Mouse (Mus musculus) adrenal gland (tissue): ENCODE measurements at regions not wholly inside any gene's neighbourhood (a gene's known extent, or its start where the extent isn't known, plus 50 kb on each side); places are given as distances from the start of the nearest gene placed in this dataset.
"Not testable (repeated sequence)": the region's sequence is repeated elsewhere in the genome, so short reads cannot be mapped to it uniquely, and the experiment has no call there.

Experiments
- intact Hi-C: fragments of 180-260 bp; cut with DNase I; formaldehyde crosslinking; loops from one replicate; pipeline ENCODE4 v1.15.1; 2025

GRCm38 (mm10) chr8:34651750-34652149, 540.2 kb upstream of the Gm10131 start:
- intact Hi-C loops = no loop called here

- intact Hi-C loops = not testable (repeated sequence)
Observed at GRCm38 (mm10) chr8:34628221-34628620, 516.7 kb upstream of the Gm10131 start.

GRCm38 (mm10) chr8:34625670-34626069, 514.1 kb upstream of the Gm10131 start:
- intact Hi-C loops = no loop called here

GRCm38 (mm10) chr8:34623783-34624182, 512.2 kb upstream of the Gm10131 start:
- intact Hi-C loops = no loop called here

GRCm38 (mm10) chr8:34622177-34623114, 510.9 kb upstream of the Gm10131 start:
- intact Hi-C loops = no loop called here

GRCm38 (mm10) chr8:34618046-34618445, 506.5 kb upstream of the Gm10131 start:
- intact Hi-C loops = no loop called here

- intact Hi-C loops = no loop called here
Observed at GRCm38 (mm10) chr8:34614987-34615386, 503.4 kb upstream of the Gm10131 start.

- intact Hi-C loops = no loop called here
Observed at GRCm38 (mm10) chr8:34614031-34614526, 502.5 kb upstream of the Gm10131 start.

GRCm38 (mm10) chr8:34613138-34613537, 501.6 kb upstream of the Gm10131 start:
- intact Hi-C loops = no loop called here

- intact Hi-C loops = no loop called here
Observed at GRCm38 (mm10) chr8:34612396-34612795, 500.9 kb upstream of the Gm10131 start.

- intact Hi-C loops = no loop called here
Observed at GRCm38 (mm10) chr8:34610186-34610585, 498.6 kb upstream of the Gm10131 start.

GRCm38 (mm10) chr8:34607426-34607825, 495.9 kb upstream of the Gm10131 start:
- intact Hi-C loops = no loop called here

- intact Hi-C loops = no loop called here
Observed at GRCm38 (mm10) chr8:34605031-34605430, 493.5 kb upstream of the Gm10131 start.

- intact Hi-C loops = no loop called here
Observed at GRCm38 (mm10) chr8:34604581-34604980, 493.0 kb upstream of the Gm10131 start.

- intact Hi-C loops = no loop called here
Observed at GRCm38 (mm10) chr8:34601426-34601953, 490.0 kb upstream of the Gm10131 start.

GRCm38 (mm10) chr8:34600880-34601279, 489.3 kb upstream of the Gm10131 start:
- intact Hi-C loops = no loop called here

GRCm38 (mm10) chr8:34596593-34596992, 485.1 kb upstream of the Gm10131 start:
- intact Hi-C loops = no loop called here

- intact Hi-C loops = no loop called here
Observed at GRCm38 (mm10) chr8:34590976-34591749, 479.6 kb upstream of the Gm10131 start.

- intact Hi-C loops = no loop called here
Observed at GRCm38 (mm10) chr8:34578043-34578442, 466.5 kb upstream of the Gm10131 start.

- intact Hi-C loops = no loop called here
Observed at GRCm38 (mm10) chr8:34574009-34574408, 462.5 kb upstream of the Gm10131 start.

- intact Hi-C loops = no loop called here
Observed at GRCm38 (mm10) chr8:34573007-34573881, 461.7 kb upstream of the Gm10131 start.
